Comparison of ENCODE assay signal across 19 mouse cellular contexts in genomic region chr3:122535938-122536703, GRCm38 (mm10).
A peak's percentile ranks its signal among the peaks of the same experiment; 100 is the strongest.
DNase-seq lines count a peak whose midpoint lies in the region; ATAC-seq lines count a peak whose summit lies in the region.
"Had no signal": no experiment of that assay in that cellular context is flagged by ENCODE, and none has a peak within 500 bp of the region (broad histone marks: within the 10 kb centered on the region; RNA-seq: fewer than 3 reads in every experiment).

No protein-coding gene starts in this region.

- H3K9ac ChIP-seq in embryonic facial prominence, embryonic 12.5 days = no peak overlapping the region
- no peak overlapping the region for H3K9ac ChIP-seq in hindbrain, embryonic 14.5 days
- no peak overlapping the region for H3K9ac ChIP-seq in hindbrain, embryonic 11.5 days (ENCODE audit: low read depth, low read length)
- no peak overlapping the region for H3K9ac ChIP-seq in embryonic facial prominence, embryonic 14.5 days (ENCODE audit: low read depth, low read length)
- no peak overlapping the region for H3K9ac ChIP-seq in neural tube, embryonic 14.5 days (replicated peaks; ENCODE audit: low read depth, low read length)
- H3K9ac ChIP-seq: heart, embryonic 13.5 days had no signal

- no peaks in the 10 kb centered on the region for H3K4me1 ChIP-seq in embryonic facial prominence, embryonic 12.5 days
- no peaks in the 10 kb centered on the region for H3K4me1 ChIP-seq in embryonic facial prominence, embryonic 10.5 days
- no peaks in the 10 kb centered on the region for H3K4me1 ChIP-seq in hindbrain, embryonic 14.5 days (replicated peaks; ENCODE audit: control insufficient read depth, insufficient read depth, low read length)
- H3K4me1 ChIP-seq in hindbrain, embryonic 11.5 days (replicated peaks; ENCODE audit: control insufficient read depth, insufficient read depth, low read length) = no peaks in the 10 kb centered on the region
- H3K4me1 ChIP-seq in embryonic facial prominence, embryonic 14.5 days (ENCODE audit: control insufficient read depth, insufficient read depth, low read length) = no peaks in the 10 kb centered on the region
- H3K4me1 ChIP-seq in neural tube, embryonic 14.5 days (ENCODE audit: control insufficient read depth, insufficient read depth, low read length) = no peaks in the 10 kb centered on the region

- no peak for DNase-seq in embryonic facial prominence, embryonic 10.5 days (ENCODE audit: low spot score)
- no peak for DNase-seq in hindbrain, embryonic 14.5 days (ENCODE audit: low spot score)
- DNase-seq in hindbrain, embryonic 11.5 days (ENCODE audit: low spot score) = no peak
- no peak for DNase-seq in embryonic facial prominence, embryonic 14.5 days (ENCODE audit: low spot score)
- no peak for DNase-seq in left cerebral cortex, postnatal 4 days
- DNase-seq: adrenal gland, adult 2 months; cerebellum, adult 9-10 months; heart, postnatal 4 days; kidney, adult 2 months; kidney, postnatal 25 days; lung, adult 18-20 months; lung, postnatal 14 days; right cerebral cortex, postnatal 4 days; thymus, postnatal 36 days had no signal

- H3K9me3 ChIP-seq in embryonic facial prominence, embryonic 12.5 days = no peaks in the 10 kb centered on the region
- no peaks in the 10 kb centered on the region for H3K9me3 ChIP-seq in embryonic facial prominence, embryonic 10.5 days
- no peaks in the 10 kb centered on the region for H3K9me3 ChIP-seq in hindbrain, embryonic 14.5 days (ENCODE audit: control insufficient read depth, low read length)
- no peaks in the 10 kb centered on the region for H3K9me3 ChIP-seq in hindbrain, embryonic 11.5 days (ENCODE audit: control insufficient read depth, low read length)
- no peaks in the 10 kb centered on the region for H3K9me3 ChIP-seq in embryonic facial prominence, embryonic 14.5 days (ENCODE audit: control insufficient read depth, low read length)
- H3K9me3 ChIP-seq in neural tube, embryonic 14.5 days (ENCODE audit: control insufficient read depth, low read length) = no peaks in the 10 kb centered on the region
- H3K9me3 ChIP-seq: heart, embryonic 13.5 days had no signal

- 87% methylated on average over 8 of the region's 8 CpGs for WGBS in embryonic facial prominence, embryonic 12.5 days
- 86% methylated on average over 8 of the region's 8 CpGs for WGBS in embryonic facial prominence, embryonic 10.5 days
- 86% methylated on average over 8 of the region's 8 CpGs for WGBS in hindbrain, embryonic 14.5 days
- 87% methylated on average over 8 of the region's 8 CpGs for WGBS in hindbrain, embryonic 11.5 days
- WGBS in embryonic facial prominence, embryonic 14.5 days = 89% methylated on average over 8 of the region's 8 CpGs
- WGBS in neural tube, embryonic 14.5 days = 91% methylated on average over 8 of the region's 8 CpGs

- H3K36me3 ChIP-seq in embryonic facial prominence, embryonic 12.5 days = peaks cover 36% of the 10 kb centered on the region
- peaks cover 61% of the 10 kb centered on the region for H3K36me3 ChIP-seq in embryonic facial prominence, embryonic 10.5 days (replicated peaks)
- H3K36me3 ChIP-seq in hindbrain, embryonic 14.5 days (replicated peaks; ENCODE audit: control insufficient read depth, insufficient read depth) = peaks cover 49% of the 10 kb centered on the region
- H3K36me3 ChIP-seq in hindbrain, embryonic 11.5 days (ENCODE audit: control insufficient read depth, insufficient read depth, low read length) = 0 out of 2 replicates have a peak, but pooled peaks cover 3% of the 10 kb centered on the region
- H3K36me3 ChIP-seq in embryonic facial prominence, embryonic 14.5 days (ENCODE audit: control insufficient read depth, insufficient read depth, low read length) = peaks cover 41% of the 10 kb centered on the region
- H3K36me3 ChIP-seq in neural tube, embryonic 14.5 days (ENCODE audit: control insufficient read depth, insufficient read depth, low read length) = peaks cover 22% of the 10 kb centered on the region

- no peak overlapping the region for H3K4me2 ChIP-seq in embryonic facial prominence, embryonic 12.5 days (replicated peaks)
- H3K4me2 ChIP-seq in hindbrain, embryonic 14.5 days (replicated peaks) = no peak overlapping the region
- H3K4me2 ChIP-seq in hindbrain, embryonic 11.5 days (replicated peaks; ENCODE audit: low read depth, low read length) = no peak overlapping the region
- no peak overlapping the region for H3K4me2 ChIP-seq in embryonic facial prominence, embryonic 14.5 days (ENCODE audit: low read depth, low read length)
- H3K4me2 ChIP-seq in neural tube, embryonic 14.5 days (ENCODE audit: low read depth, low read length) = no peak overlapping the region
- H3K4me2 ChIP-seq: heart, embryonic 13.5 days; liver, embryonic 11.5 days had no signal

- intact Hi-C loops in left cerebral cortex, postnatal 4 days (cut with DNase I) = no loop called here

- no peak overlapping the region for H3K4me3 ChIP-seq in embryonic facial prominence, embryonic 12.5 days
- H3K4me3 ChIP-seq in embryonic facial prominence, embryonic 10.5 days = no peak overlapping the region
- no peak overlapping the region for H3K4me3 ChIP-seq in hindbrain, embryonic 14.5 days (replicated peaks; ENCODE audit: low read length)
- no peak overlapping the region for H3K4me3 ChIP-seq in hindbrain, embryonic 11.5 days (ENCODE audit: low read depth, low read length)
- H3K4me3 ChIP-seq in embryonic facial prominence, embryonic 14.5 days (ENCODE audit: low read depth, low read length) = no peak overlapping the region
- H3K4me3 ChIP-seq in neural tube, embryonic 14.5 days (ENCODE audit: low read depth, low read length) = no peak overlapping the region
- H3K4me3 ChIP-seq: heart, embryonic 13.5 days had no signal

- ATAC-seq in embryonic facial prominence, embryonic 12.5 days (ENCODE audit: insufficient number of reproducible peaks, insufficient read depth, low FRiP score, low TSS enrichment) = 0 out of 2 replicates have a peak, but pooled peaks have one; percentile 15
- peak; percentile 21; the same call in 1 of the 2 replicates for ATAC-seq in hindbrain, embryonic 14.5 days (ENCODE audit: low FRiP score)
- no peak for ATAC-seq in hindbrain, embryonic 11.5 days (ENCODE audit: low FRiP score)
- 0 out of 2 replicates have a peak, but pooled peaks have one; percentile 33 for ATAC-seq in embryonic facial prominence, embryonic 14.5 days (ENCODE audit: low read depth)
- ATAC-seq in neural tube, embryonic 14.5 days (ENCODE audit: low read depth) = 0 out of 2 replicates have a peak, but pooled peaks have one; percentile 23
- ATAC-seq in inflammation-experienced regulatory T-cells, adult 6 months = no peak

- H3K27me3 ChIP-seq in embryonic facial prominence, embryonic 12.5 days = no peaks in the 10 kb centered on the region
- no peaks in the 10 kb centered on the region for H3K27me3 ChIP-seq in embryonic facial prominence, embryonic 10.5 days (replicated peaks; ENCODE audit: low read depth, poor library complexity, severe bottlenecking)
- H3K27me3 ChIP-seq in hindbrain, embryonic 14.5 days (ENCODE audit: control insufficient read depth, insufficient read depth, low read length) = no peaks in the 10 kb centered on the region
- H3K27me3 ChIP-seq in hindbrain, embryonic 11.5 days (ENCODE audit: control insufficient read depth, insufficient read depth, low read length) = no peaks in the 10 kb centered on the region
- no peaks in the 10 kb centered on the region for H3K27me3 ChIP-seq in embryonic facial prominence, embryonic 14.5 days (replicated peaks; ENCODE audit: control insufficient read depth, insufficient read depth, low read length)
- no peaks in the 10 kb centered on the region for H3K27me3 ChIP-seq in neural tube, embryonic 14.5 days (ENCODE audit: control insufficient read depth, insufficient read depth, low read length)
- H3K27me3 ChIP-seq: heart, embryonic 13.5 days had no signal

- no peak overlapping the region for H3K27ac ChIP-seq in embryonic facial prominence, embryonic 12.5 days
- no peak overlapping the region for H3K27ac ChIP-seq in embryonic facial prominence, embryonic 10.5 days (replicated peaks)
- no peak overlapping the region for H3K27ac ChIP-seq in hindbrain, embryonic 14.5 days
- no peak overlapping the region for H3K27ac ChIP-seq in hindbrain, embryonic 11.5 days (ENCODE audit: low read depth, low read length)
- no peak overlapping the region for H3K27ac ChIP-seq in embryonic facial prominence, embryonic 14.5 days (replicated peaks; ENCODE audit: low read depth, low read length)
- H3K27ac ChIP-seq in neural tube, embryonic 14.5 days (ENCODE audit: low read depth, low read length) = no peak overlapping the region
- H3K27ac ChIP-seq: heart, embryonic 13.5 days had no signal

Comparison
In these comparisons a context has a peak if more than half of its experiments do, and no peak if none do; other contexts are left out.
1. ATAC-seq: peak in embryonic facial prominence, embryonic 12.5 days (single experiment), hindbrain, embryonic 14.5 days (single experiment), embryonic facial prominence, embryonic 14.5 days (single experiment) and neural tube, embryonic 14.5 days (single experiment); none in hindbrain, embryonic 11.5 days (single experiment) and inflammation-experienced regulatory T-cells, adult 6 months (single experiment).